Mouse (Mus musculus) spleen, postnatal 4 days (tissue): ENCODE results near the gene Med27.

Source experiments
- DNase-seq, 2 experiments: peaks; one replicate each; pipeline ENCODE4 v3.0.0; 2022; ENCODE audit warnings: low spot score in 2 of 2

Med27 gene

GRCm38 (mm10) chr2:29437111-29437510 is 90.5 kb downstream of the Med27 start:
- DNase-seq = no peak

- no peak for DNase-seq
These were observed 91.4 kb downstream of the Med27 start for GRCm38 (mm10) chr2:29437861-29438529.

GRCm38 (mm10) chr2:29438530-29438862 is 91.9 kb downstream of the Med27 start:
- no peak for DNase-seq

- no peak for DNase-seq
These were observed 92.4 kb downstream of the Med27 start for GRCm38 (mm10) chr2:29438986-29439385.

GRCm38 (mm10) chr2:29439396-29439795 is 92.8 kb downstream of the Med27 start:
- DNase-seq = no peak

- DNase-seq = no peak
These were observed 93.4 kb downstream of the Med27 start for GRCm38 (mm10) chr2:29439857-29440502.

GRCm38 (mm10) chr2:29442275-29442674 is 95.7 kb downstream of the Med27 start:
- DNase-seq = no peak

GRCm38 (mm10) chr2:29443626-29444217 is 97.1 kb downstream of the Med27 start:
- no peak for DNase-seq

- no peak for DNase-seq
These were observed 101.9 kb downstream of the Med27 start for GRCm38 (mm10) chr2:29448476-29449002.

- DNase-seq = no peak
These were observed 104.9 kb downstream of the Med27 start for GRCm38 (mm10) chr2:29451368-29451999.

- no peak for DNase-seq
These were observed 106.8 kb downstream of the Med27 start for GRCm38 (mm10) chr2:29453376-29453775.

GRCm38 (mm10) chr2:29456631-29457320 is 110.2 kb downstream of the Med27 start:
- DNase-seq = no peak

- DNase-seq = no peak
These were observed 111.1 kb downstream of the Med27 start for GRCm38 (mm10) chr2:29457677-29458076.

- no peak for DNase-seq
These were observed 111.8 kb downstream of the Med27 start for GRCm38 (mm10) chr2:29458346-29458950.

GRCm38 (mm10) chr2:29459648-29460047 is 113.0 kb downstream of the Med27 start:
- no peak for DNase-seq

GRCm38 (mm10) chr2:29461841-29462240 is 115.2 kb downstream of the Med27 start:
- no peak for DNase-seq

- no peak for DNase-seq
These were observed 116.5 kb downstream of the Med27 start for GRCm38 (mm10) chr2:29463039-29463585.

- no peak for DNase-seq
These were observed 118.4 kb downstream of the Med27 start for GRCm38 (mm10) chr2:29464851-29465648.

- DNase-seq = no peak
These were observed 119.1 kb downstream of the Med27 start for GRCm38 (mm10) chr2:29465649-29466137.

GRCm38 (mm10) chr2:29466396-29466795 is 119.8 kb downstream of the Med27 start:
- DNase-seq = no peak
